Mouse (Mus musculus) lung, adult 2 months (tissue): ENCODE results near the gene Myo16.

Experiments
- CTCF ChIP-seq: fragments of 200-500 bp; IDR thresholded peaks from 2 replicates; pipeline ENCODE4 v1.5.1; 2011; ENCODE audit warnings: mild to moderate bottlenecking, low read length, control low read depth; ENCODE audit not compliant: insufficient read depth
- POLR2A ChIP-seq: fragments of 200-500 bp; IDR thresholded peaks from 2 replicates; pipeline ENCODE4 v1.6.1; 2011; ENCODE audit warnings: low read depth, mild to moderate bottlenecking, control low read depth, low read length, borderline replicate concordance; ENCODE audit errors: extremely low read depth

- no peak for TF ChIP-seq CTCF
- TF ChIP-seq POLR2A, result no peak
Measured at GRCm38 (mm10) chr8:10519276-10519675, 365.6 kb downstream of the Myo16 start.
